Mouse (Mus musculus) gastrocnemius, adult 18-20 months (tissue): Measurements from ENCODE around the gene Sycp2l. TPM values are rescaled to one million over a fixed set of nuclear protein-coding genes. Genes with fewer than 3 reads are reported as not detected.
A peak's percentile ranks its signal among the peaks of the same experiment; 100 is the strongest.
"Not testable (repeated sequence)": the region's sequence is repeated elsewhere in the genome, so short reads cannot be mapped to it uniquely, and the experiment has no call there.

Experiments
- DNase-seq: peaks from one replicate; pipeline ENCODE4 v3.0.0; 2021; ENCODE audit warnings: low spot score
- total RNA-seq, 2 experiments: library from RNA; stranded (reverse); gene quantifications; 2 replicates each; pipeline ENCODE4 v1.2.3; 2021

Gene Sycp2l
- total RNA-seq, 2 experiments from 2014 or later: not detected

DNA sequence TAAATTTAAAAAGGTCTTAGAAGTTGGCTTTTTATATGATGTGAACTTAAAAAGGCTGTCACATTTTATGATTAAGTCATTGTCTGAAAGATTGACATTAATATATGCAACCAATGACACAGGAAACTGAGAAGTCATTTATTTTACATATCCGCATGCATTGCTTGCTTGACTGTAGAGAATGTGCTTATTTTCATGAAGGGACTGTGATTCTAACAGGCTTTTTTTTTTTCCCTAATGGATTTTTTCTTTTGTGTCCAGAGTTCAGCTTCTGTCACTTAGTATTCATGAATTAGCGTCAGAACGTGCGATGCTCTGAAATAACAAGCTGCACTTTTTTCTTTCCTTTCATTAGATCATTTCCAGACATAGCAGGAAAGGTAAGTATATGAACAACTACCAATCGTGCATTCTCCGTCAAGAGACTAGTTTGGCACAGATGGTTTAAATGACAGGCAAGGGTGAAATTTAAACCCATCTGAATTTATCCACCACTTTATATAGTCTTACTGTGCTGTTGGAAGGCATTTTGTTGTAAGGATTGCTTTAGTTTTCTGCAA, 9.6 kb downstream of the Sycp2l start:
- DNase-seq: no peak

DNA sequence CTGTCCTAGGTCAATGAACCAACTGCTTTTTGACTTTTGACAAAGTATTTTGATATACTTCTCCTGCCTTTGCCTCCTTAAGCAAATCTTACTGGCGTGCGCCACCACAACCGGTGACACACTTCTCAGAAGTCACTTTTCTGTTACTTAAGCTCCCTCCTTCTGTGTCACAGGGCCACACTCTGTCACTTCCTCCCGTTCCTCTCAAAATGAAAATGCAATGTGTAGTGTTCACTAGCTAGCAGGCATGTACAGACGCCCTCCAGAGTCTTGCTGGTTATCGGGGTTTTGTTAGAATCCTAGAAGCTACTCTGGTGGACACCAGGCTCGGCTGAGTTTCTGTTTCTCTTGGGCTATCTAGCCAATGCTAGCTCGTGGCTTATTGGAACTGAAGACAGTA, 14.2 kb downstream of the Sycp2l start:
- DNase-seq: no peak

DNA sequence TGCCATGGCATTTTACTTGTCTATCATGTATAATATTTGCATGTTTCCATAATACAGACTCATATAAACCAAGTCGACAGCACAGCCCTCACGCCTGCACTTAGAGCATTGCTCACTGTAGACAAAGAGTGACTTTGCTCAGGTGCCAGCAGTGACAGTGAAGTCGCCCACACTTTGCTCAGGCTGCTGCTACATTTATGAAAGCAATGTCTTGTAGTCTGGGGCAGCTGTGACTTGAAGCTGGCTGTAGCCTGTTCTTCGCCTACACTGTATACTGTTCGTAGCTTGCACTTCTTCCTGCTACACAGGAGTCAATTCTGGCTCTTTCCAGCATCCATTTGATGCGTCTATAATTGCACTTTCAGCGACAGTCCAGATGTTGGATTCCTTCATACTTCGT, 15.0 kb downstream of the Sycp2l start:
- no peak for DNase-seq

DNA sequence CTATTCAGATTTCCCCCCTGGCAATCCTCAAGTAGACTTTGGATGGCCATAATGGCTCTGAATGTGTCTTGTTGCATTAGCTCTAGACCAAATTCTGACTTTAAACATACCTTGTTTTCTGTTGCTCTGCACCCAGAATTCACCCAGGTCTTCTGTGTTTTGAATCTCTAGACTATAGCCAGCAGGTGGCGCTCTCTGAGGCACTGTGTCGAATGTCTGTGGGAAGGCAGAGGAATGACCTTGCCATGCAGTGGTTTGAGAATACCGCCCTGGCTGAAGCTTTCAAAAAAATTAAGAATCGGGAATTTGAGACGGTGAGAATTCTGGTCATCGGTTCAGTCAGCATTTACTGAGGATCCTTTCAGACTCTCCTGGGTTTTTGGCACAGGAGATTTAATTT, 20.8 kb downstream of the Sycp2l start:
- peak; percentile 36 for DNase-seq

DNA sequence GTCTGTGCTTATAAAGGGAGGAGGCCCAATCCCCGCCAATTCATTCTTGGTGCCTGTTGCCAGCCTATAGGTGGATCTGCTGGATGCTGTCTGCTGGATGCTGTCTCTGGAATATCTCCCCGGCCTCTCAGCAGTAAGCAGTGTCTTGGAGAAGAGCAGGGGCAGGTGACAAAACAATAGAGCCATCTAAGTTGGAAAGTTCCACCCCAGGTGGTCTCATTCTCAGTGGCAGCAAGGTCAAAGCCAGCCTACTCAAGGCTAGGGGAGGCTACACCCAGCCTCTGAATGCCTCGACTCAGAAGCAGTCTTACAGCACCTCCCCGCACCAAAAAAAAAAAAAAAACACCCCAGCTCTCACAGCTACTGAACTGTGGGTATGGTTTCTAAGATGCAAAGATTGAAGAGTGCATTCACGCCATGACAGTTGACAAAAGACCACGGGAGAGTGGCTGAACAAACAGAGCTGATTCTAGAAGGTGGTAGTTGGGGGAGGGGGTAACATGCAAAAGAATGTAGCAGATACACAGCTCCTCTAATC, 31.4 kb downstream of the Sycp2l start:
- DNase-seq: no peak

DNA sequence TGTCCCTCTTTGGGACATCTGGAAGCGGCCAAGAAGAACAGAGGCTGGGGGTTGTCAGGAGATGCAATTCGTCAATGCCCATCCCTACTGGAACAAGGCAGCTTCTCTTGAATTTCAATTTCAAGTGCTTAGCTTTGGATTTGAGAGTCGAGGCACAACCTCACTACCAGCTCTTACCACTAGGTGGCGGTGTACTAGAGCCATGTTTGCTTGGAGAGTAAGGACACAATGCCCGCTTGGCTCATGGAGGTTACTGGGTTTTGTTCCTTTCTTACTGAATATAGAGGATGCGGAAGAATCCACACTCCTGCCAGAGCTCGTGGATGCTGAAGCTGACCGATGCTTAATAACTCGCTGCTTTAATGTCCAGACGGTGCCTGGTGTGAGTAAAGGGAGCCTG, 32.2 kb downstream of the Sycp2l start:
- peak; percentile 47 for DNase-seq

DNA sequence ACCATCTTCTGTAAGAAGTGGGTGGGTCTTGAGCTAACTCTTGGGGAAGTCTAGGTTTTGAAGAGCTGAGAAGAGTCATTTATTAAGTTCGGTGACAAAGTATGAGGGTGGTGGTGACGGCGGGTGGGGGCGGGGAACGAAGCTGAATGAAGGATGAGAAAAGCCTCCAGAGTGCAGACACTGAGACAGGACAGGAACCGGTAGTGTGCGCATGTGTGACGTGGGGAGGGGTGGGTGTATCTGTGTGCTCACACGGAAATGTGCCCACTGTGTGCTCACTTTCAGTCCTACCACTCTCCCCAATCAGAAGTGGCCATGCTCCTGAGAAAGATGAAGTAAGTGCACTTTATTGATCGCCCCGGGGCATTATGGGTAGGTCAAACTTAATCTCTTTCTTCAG, 39.0 kb downstream of the Sycp2l start:
- no peak for DNase-seq

DNA sequence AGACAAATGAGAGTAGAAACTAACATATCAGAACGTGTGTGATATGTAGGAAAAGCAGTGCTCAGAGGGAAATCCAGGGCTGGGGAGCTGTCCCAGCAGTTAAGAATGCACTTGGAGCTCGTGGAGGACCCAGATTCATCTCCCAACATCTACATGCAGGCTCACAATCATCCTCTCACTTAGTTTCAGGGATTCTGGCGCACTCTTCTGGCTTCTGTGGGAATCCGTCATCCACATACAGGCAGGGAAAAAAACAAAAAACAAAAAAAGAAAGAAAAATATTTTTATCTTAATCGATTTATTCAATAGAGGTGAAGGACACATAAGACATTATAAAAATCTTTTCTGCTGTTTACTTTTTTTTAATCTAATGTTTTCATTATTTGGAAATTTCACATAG, 44.3 kb downstream of the Sycp2l start:
- no peak for DNase-seq

DNA sequence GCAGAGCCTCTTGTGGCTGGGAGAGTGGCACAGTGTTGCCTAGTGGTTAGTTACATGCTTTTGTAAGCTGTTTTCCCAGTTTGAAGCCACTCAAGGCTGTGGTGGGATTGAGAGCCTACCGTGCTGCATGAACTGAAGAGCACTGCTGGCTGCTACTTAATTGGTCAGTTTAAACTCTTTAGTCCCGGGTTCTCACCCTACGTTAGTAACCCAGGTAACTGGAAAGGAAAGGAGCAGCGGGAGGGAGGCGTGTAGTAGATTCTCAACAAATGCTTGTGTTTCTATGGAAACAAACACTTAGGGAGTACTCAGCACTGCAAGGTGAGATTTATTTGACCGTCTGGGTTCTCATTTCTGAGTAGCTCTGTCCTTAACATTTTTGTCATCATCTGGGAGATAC, 73.8 kb downstream of the Sycp2l start:
- DNase-seq: no peak

DNA sequence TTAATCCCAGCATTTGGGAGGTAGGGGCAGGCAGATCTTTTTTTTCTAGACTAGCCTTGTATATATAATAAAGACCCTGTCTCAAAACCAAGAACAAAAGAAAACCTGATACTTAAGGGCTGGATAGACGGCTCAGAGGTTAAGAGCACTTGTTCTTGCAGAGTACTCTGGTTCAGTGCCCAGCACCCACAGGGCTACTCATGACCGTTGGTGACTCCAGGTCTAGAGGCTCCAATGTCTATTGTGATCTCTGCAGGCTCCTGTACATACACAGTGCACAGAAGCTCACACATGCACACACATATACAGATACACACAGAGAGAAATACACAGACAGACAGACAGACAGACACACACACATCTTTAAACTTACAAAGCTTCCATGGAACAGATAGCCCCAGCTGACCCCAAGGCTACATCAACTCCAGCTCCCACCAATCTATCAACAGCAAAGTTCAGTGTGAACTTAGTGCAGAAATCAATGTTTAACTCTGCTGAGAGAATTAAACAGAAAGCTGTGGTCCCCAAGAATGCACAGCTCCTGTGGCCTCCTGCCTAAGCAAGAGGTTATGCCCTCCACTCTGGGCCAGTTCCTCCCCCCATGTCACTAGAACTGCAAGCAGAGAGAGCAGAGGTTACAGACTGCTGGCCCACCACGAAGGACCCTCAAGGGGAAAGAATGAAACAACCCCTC, 81.7 kb downstream of the Sycp2l start:
- no peak for DNase-seq

DNA sequence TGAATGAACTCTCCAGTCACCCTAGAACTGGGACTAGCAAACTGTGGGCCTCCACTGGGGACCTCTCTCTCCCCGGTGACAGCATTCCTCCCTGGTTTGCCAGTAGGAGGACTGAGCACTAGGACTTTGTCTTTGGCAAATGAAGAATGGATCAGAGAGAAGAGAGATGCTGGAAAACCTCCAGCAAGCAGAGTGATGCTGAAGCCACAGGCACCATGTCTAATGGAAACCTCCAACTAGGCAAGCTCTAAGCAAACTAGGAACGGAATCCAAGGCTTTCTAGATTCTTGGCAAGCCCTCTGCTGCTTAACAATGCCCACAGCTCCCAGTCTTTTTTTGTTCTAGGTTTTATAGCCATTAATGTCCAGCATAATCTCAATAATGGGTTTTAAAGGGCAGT, 86.8 kb downstream of the Sycp2l start:
- DNase-seq: no peak

DNA sequence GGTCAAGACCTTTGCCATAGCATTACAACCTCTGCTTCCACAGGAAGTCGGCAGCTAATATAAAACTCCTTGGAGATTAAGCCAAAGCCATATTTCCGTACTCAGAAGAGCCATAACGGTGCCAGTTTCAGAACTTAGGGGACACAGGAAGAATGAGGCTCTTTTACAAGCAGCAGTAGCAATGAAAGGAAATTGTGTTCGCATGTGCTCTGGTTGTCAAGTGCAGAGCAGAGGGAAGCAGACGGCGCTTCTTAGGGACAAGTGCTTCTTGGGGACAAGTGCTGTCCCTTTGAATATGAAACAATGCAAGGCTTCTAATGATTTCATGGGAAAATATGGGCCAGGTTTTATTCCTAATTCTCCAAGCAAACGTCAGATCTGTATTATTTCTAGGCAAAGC, 89.2 kb downstream of the Sycp2l start:
- no peak for DNase-seq

DNA sequence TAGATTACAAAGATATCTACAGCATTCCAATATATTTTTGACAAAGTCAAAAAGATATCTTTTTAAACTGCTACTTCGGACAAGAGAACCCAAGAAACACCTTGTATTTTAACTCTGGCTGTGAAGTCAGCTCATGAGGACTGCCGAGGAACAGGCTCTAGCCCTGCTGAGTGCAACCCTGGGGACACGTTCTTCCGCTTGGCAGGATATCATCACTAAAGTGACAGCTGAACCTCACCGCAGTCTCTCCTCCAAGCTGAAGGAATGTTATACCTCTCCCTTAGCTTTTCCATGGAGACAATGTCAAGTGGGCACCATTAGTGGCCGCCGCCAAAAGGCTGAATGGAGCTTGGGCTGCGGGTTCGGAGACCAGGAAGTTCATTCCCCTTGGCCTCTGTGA, 89.6 kb downstream of the Sycp2l start:
- no peak for DNase-seq

DNA sequence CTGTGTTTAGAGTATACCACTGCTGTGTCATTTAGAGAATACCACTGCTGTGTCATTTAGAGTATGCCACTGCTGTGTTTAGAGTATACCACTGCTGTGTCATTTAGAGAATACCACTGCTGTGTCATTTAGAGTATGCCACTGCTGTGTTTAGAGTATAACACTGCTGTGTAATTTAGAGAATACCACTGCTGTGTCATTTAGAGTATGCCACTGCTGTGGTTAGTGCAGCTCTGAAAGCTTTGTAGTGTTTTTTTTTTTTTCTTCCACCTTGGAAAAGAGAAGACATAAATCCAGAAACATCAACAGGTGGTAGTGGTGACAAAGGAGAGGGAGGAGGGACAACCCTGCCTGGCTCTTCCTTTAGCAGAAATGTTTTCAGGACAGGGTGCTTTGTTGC, 91.5 kb downstream of the Sycp2l start:
- DNase-seq: not testable (repeated sequence)

DNA sequence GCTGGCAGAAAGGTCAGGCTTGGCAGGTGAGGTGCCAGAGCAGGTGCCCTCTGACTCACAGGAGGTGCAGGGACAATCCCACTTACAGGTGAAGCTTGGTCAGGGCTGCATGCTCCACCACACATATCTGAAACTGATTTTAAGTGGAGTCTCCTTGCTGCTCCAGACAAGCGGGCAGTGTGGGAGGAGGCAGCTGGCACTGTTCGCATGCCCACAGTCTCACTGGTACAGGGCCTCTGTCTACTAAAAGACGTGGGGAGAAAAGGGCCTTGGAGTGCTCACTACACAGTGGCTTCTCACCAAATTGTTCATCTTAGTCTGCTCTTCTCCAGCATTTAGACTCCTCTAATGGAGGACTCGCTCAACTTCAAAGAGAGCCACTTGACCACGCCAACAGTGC, 92.1 kb downstream of the Sycp2l start:
- DNase-seq: no peak

DNA sequence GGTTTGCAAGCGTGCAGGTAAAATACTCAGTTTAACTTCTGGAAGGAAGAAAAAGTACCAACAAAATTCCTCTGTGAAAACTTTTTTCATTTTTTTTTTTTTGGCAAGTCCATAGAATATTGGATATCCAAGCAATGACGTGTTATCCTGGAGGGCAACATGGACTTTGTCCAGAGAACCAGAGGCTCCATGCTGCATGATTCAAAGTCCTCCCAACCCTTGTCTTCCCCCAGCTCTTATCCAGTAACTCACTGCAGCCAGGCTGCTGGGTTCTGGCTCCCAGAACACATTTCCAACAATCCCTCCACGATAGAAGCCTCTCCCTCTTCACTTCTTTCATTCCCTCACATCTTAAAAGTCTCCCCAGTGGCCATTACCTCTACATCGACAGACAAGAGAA, 97.2 kb downstream of the Sycp2l start:
- no peak for DNase-seq

DNA sequence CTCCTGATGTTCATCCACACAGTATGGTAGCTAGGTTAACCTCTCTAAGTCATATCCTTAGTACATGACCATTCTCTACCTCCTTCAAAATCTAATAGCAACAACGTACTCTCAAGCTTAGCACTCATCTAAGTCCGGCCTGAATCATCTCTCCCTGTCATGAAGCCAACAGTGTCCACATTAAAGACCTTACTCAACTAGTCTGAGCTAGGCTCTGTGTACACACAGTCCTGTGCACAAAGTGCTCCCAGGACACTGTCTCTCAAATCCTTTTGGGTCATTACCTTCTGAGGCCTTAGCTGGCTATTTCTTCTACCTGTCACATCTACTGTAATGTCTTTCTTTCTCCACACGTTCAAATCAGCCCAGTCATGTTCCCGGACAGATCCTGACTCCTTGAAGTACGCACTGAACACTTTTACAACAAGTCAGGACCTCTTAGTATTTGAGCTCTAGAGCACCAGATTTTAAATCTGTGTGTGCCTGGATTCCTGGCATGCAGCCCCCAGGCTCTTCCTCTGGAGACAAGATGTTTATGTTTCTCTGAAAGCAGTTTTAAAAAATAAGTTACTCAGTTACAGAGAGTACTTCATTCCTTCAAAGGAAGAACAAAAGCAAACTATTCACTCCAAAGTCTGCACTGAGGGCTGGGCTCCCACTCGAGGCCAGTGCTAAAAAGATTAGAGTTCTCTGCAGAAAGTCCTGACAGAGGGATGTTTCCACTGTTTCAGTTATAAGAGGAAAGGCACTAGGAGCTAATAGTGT, 98.6 kb downstream of the Sycp2l start:
- no peak for DNase-seq

DNA sequence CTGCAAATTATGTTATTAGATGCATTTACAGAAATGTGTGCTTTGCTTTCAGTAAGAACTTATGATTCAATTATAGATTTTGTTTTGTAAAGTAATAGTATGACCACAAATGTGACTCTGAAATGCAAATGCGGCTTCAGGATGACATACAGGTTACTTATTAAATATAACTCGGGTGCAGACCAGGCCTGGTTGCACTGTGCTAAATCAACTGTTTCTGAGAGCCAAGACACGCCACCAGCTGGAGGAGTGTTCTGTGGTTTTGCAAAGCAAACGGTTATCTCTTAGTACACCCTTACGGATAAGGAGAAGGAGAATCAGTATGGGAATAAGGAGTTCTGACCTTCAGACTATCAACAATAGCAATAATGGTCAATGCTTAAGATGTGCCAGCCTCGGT, 101.6 kb downstream of the Sycp2l start:
- no peak for DNase-seq

DNA sequence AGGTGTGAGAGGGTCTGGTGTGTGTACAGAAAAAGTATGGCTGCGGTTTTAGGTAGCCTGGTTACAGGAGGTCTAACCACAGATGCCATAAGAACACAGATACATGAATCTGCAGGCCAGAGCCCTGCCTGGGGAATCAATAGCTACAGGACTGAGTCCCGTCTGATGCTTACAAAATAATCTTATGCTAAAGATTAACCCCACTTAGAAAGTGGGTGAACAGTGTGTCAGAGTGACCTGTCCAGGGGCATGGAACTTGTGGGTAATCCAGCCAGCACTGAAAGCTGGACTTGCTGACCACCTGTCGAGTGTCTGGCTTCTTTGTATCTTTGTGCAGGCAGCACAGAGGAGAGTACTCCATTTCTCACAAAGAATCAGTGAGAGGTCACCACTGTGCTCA, 102.1 kb downstream of the Sycp2l start:
- DNase-seq: no peak

DNA sequence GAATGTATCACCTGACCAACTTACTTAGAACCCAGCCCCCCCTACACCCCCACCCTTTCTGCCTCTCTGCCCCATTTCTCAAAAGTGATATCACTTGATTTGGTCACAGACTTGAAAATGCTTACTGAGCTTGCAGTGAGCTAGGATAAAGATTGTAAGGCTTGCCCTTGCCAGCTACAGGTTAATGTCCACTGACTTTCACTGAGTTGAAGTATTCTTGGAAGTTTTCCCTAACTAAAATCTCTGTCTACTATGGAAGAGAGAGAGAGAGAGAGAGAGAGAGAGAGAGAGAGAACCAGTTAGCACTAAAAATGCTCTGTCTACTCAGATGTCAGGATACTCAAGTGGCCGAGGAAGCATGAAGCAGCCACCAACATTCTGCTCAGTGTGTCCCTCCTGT, 104.9 kb downstream of the Sycp2l start:
- DNase-seq: no peak

DNA sequence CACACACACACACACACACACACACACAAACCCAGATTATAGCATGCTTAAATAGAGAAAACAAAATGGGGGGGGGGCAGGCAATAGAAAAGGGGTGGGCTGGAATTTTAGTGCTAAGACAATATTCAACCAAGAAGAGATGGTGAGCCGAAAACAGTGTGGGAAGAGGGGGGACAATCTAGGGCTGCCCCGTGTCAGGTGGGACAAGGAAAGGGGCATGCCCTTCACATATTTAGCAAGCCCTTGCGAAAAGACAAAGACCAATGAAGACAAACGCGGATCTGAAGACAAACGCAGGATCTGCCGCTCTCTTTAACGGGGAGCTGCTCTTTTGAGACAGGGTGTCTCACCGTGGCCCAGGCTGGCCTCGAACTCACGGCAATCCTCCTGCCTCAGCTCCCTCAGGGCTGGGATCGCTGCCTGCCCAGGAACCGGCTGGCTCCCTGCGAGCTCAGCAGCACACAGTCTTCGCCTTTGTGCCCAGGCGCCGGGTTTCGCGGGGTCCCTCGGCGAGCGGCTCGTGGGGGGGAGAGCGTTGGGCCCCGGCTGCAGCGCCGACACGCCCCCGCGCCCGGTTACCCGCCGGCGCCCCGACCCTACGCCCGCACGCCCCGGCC, 105.7 kb downstream of the Sycp2l start:
- DNase-seq: no peak

DNA sequence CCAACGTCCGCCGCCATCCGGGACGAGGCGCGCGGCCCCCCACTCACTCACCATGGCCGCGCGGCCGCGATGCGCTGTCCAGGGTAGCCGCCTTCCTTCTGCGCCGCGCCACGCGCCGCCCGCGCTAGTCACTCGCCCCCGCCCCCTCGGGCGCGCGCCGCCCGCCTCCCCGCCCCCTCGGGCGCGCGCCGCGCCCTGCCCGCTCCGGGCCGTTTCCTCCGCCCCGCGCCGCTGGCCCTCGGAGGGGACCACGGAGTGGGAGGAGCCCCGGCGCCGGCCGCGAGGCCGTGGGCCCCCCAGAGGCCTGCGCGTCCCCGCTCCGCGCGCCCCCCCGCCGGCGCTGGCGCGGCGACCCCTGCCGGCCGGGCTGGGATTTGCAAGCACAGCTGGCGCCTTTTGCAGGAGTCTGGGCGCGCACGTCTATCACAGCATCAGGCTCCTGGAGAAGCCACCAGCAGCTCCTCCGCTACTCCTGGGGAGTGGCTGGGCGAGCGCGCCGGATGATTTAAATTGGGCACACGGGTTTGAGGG, 106.3 kb downstream of the Sycp2l start, which contains the start of gene Elovl2:
Gene Elovl2 (minus strand): TSS at position 102 of the 531 bp plus-strand sequence.
- peak; percentile 31 for DNase-seq
